Mouse (Mus musculus) heart, postnatal 36 days (tissue): ENCODE measurements at regions not wholly inside any gene's neighbourhood (a gene's known extent, or its start where the extent isn't known, plus 50 kb on each side); places are given as distances from the start of the nearest gene placed in this dataset.
"Not testable (repeated sequence)": the region's sequence is repeated elsewhere in the genome, so short reads cannot be mapped to it uniquely, and the experiment has no call there.

Experiments used
- DNase-seq, 2 experiments: peaks; one replicate each; pipeline ENCODE4 v3.0.0; 2021 to 2022
- intact Hi-C: fragments of 180-260 bp; cut with DNase I; formaldehyde crosslinking; loops from one replicate; pipeline ENCODE4 v1.15.1; 2025

DNA sequence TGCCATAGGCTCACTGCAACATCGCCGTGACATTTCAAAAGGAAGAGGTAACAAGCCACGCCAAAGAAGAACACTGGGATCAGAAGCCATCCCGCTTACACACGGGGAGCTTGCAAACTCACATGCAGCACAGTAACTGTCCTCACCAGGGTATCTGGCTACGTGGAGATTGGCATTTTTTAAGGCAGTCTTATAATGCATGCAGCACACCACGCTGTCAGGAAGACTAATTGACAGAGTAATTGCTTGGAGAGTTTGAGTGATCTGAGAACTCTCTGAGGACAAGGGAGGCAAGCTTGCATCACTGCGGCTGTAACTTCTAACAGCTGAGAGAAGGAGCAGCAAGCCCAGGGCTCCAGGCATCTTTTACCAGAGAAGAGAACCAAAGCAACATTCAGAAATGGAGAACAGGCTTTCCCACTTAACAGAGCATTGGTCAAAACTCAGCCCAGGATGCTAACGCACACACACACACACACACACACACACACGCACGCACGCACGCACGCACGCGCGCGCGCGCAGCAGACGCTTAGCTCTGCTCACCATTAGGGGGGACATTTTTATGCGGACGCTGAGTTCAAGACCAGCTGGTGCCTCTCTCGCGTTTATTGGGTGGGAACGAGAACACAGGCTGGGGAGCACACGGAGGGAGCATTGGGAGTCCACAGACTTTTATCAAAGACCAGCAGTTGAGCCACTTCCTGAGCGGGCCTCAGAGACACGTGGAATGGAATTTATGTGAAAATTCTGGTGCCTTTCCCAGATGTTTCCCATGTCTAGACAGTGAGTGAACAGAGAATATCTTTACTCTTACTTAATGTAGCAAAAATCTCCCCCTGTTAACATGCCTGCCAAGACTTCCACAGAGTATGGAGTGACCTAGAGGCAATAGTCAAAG, 66.6 kb downstream of the 1700129C05Rik start:
- intact Hi-C loops, result no loop called here
- peak in 1 of 2 experiments; percentile 14 for DNase-seq

GRCm38 (mm10) chr14:59072323-59073039, 70.2 kb downstream of the 1700129C05Rik start:
- intact Hi-C loops, result no loop called here
- no peak for DNase-seq

DNA sequence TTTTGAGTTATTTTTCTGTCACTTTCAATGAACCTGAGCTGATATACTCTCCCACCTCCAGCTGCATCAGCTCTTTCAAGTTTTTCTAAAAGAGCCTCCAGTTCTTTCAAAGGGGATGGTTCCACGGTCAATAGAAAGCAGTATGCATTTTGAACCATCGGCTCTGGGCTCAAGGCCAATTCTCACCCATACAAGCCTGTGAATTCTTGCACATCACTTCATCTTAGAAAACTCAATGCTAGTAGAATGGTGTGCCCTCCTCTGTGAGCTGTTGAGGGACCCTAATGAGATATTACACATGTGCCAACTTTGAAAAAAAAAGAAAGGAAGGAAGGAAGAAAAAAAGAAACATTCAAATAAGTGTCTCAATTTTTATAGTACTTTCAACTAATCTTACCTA, 72.6 kb downstream of the 1700129C05Rik start:
- intact Hi-C loops, result no loop called here
- no peak for DNase-seq

DNA sequence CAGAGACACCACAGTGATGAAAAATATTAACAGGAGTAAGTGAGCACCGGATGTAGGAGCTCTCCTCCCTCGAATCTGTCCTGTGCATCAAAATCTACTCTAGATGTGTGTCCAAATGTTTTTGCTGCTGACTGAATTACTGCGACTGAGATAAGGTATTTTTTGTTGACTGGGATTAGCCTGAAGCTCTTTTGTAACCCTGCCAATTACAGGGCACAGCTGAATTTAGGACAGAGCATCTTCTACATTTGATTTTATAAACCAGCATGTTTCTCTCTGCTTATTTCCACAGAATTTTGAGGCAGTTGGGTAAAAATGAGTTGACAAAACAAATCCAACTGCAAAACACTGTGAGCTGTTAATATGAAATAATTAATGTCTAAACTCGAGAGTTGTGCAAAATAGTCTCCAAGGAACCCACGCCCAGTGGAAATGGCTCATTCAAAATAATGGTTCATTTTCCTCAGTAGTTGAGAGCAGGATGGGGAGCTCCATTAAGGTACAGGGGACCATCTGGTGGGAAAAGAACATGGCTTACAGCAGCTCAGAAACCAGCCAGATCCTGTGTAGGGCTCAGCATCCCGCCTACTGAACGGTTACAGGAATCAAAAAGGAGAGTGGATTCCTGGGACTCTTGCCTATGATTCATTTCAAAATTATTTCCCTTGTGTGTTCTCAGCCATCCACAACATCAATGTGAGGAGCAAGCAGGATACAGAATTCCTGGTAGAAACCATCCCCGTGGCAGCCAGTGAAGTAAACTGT, 76.1 kb downstream of the 1700129C05Rik start:
- intact Hi-C loops, result no loop called here

DNA sequence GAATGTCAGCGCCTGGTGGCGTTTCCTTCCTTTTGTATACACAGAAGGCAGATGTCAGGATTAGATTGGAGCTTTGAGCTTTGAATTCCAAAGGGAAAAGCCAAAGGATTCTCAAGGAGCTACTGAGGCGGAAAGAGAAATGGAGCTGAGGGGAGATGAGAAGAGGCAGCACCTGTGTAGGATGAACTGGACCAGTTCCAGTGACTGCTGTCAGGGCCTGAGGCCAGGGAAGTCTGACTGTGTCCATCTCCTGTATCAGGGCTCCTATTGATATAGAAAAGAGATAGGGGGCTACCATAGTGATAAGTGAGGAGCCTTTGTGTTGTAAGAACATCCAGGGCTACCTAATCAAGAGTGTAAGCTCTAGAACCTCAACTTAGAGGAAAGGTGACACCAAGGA, 79.5 kb downstream of the 1700129C05Rik start:
- DNase-seq, result no peak
- intact Hi-C loops, result no loop called here

More for the DNA sequence above, 76.1 kb downstream of the 1700129C05Rik start:
- peak in 1 of 2 experiments; percentile 15 for DNase-seq

- intact Hi-C loops, result no loop called here
- no peak for DNase-seq
Measured at GRCm38 (mm10) chr14:59056832-59057231, 85.9 kb downstream of the 1700129C05Rik start.

DNA sequence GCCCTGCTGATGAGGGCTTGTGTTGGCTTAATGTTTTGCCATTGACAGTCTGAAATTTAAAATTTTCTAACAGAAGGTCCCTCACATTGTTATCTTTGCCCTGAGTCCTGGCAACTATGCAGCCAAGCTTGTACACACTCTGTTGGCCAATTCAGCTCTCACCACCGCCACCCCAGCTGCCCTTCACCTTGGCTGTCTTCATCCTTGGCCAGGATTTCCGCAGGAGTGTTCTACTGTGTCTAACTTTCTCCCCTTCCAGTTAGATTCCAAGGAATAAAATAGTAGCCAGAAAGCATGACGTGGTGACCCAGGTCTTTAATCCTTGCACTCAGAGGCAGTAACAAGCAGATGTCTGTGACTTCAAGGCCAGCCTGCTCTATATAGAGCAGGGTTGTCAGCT, 87.4 kb downstream of the 1700129C05Rik start:
- DNase-seq, result no peak
- intact Hi-C loops, result no loop called here

DNA sequence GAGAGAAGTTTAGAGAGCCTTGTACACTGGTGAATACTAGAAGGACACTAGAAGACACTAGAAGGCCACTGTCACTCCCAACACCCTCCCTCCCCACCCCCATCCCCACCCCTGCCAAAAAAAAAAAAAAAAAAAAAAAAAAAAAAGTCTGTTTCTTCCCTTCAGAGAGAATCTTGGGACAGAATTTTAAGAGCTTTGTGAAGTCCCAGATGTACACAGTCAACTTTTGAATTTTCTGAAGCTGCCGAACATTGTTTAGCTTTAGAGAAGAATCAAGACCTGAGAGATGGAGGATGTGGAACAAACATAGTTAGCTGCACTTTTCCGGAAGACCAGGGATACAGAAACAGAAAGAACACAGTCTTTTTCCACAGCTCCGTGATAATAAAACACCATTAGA, 90.3 kb downstream of the 1700129C05Rik start:
- intact Hi-C loops, result no loop called here
- no peak for DNase-seq

DNA sequence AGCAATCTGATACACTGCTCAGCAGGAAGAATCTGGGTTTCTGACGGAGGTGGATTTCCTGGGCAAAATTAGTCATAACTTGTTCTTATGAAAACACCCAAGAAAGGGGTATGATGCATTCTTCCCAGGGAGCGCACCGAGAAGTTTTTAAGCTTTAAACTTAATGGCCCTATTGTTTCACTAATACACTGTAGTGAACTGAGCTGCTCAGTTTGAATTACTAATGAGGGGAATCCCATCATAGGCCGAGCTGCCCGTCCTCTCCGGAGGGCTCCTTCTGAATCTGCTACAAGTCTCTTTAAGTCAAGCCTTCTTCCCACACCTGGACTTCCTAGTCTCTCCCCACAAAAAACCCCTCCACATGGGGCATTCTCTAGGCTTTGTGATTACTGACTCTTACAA, 91.2 kb downstream of the 1700129C05Rik start:
- DNase-seq, result no peak
- intact Hi-C loops, result no loop called here

DNA sequence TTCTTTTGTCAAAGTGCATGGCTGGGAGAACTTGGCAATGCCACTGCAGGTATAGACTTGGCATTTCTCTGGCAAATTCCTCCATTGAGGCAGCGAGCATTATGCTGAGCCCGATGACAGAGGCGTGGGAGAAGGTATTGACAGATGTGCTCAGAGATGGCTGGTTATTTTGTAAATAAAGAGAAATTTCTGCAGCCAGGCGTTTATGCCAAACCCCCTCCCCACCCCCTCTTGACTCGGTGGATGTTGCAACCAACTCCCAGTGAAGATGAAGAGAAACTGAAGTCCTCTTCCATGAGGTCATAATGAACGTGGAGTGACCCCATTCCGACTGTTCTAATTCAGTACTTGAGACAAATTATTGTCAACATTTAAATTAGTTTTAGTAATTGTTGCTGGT, 97.0 kb downstream of the 1700129C05Rik start:
- intact Hi-C loops, result no loop called here
- peak in 1 of 2 experiments; percentile 17 for DNase-seq

GRCm38 (mm10) chr14:59045235-59045634, 97.5 kb downstream of the 1700129C05Rik start:
- peak in 1 of 2 experiments; percentile 22 for DNase-seq
- intact Hi-C loops, result no loop called here

DNA sequence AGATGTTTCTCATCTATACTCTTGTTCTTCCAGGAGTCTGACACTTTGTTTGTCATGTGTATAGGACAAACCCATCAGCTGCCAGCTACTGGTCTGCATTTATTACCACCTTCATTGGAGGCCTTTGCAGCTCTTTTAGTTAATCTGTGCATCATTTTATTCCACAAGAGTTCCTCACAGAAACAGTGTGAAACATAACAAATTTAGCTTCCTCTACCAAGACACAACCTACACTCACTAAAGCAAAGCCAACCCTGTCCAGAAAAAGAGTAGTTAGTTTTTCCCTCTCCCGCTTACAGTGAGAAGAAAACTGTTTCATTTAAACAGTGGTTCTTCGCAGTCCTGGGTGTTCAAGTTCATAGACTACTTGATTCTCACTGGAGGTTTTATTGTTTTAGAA, 100.5 kb downstream of the 1700129C05Rik start:
- DNase-seq, result no peak
- intact Hi-C loops, result no loop called here

- peak in 1 of 2 experiments; percentile 3 for DNase-seq
- intact Hi-C loops, result not testable (repeated sequence)
Measured at GRCm38 (mm10) chr14:59025757-59026156, 116.9 kb downstream of the 1700129C05Rik start.

GRCm38 (mm10) chr14:59009534-59009933, 133.2 kb downstream of the 1700129C05Rik start:
- DNase-seq, result no peak
- intact Hi-C loops, result no loop called here

GRCm38 (mm10) chr14:58999106-58999778, 143.5 kb downstream of the 1700129C05Rik start:
- intact Hi-C loops, result no loop called here
- DNase-seq, result no peak

GRCm38 (mm10) chr14:58994994-58995393, 147.7 kb downstream of the 1700129C05Rik start:
- intact Hi-C loops, result no loop called here
- DNase-seq, result no peak

DNA sequence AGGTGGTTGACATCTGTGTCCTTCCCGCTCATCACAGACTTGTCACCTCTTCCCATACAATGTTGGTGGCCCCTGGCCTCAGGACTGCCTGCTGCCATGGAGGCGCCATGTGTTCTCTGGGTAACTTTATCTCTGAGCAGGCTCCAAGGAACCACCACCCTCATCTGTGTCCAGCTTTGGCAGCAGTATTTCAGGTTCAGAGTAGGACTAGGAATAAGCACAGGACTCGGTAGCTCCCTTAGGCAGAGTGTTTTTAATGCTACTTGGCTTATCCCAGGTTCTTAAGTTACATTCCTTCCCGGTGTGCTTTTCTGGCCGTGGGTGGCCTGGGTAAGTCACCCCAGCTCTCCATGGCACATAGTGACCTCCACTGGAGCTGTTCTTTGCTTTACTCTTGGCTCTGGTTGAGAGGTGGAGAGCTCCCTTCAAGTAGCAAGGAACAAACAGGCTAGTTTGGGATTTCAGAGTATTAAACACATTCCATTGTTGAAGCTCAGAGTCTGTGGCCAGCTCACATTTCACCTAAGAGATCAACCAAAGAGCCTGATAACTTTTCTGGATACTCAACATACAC, 153.0 kb downstream of the 1700129C05Rik start:
- intact Hi-C loops, result no loop called here
- no peak for DNase-seq

DNA sequence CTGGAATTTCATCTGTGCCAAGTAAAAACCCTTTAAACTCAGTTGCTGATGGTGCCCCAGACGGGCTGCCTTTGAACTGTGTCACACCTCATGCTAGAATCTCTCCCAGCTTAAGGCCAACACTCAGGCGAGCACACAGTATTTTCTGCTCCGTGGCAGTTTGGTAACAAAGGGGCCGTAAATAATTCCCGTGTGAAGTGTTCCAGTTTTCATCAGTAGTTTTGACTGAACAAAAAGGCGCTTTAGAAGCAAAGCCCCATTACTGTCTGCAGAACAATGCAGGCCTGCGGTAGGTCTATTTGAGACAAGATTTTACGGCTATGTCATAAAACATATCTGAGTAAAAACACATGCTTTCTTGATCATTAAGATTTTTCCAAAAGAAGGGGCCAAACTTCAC, 155.0 kb downstream of the 1700129C05Rik start:
- intact Hi-C loops, result no loop called here
- DNase-seq, result no peak

GRCm38 (mm10) chr14:58985838-58986237, 156.9 kb downstream of the 1700129C05Rik start:
- intact Hi-C loops, result no loop called here
- DNase-seq, result no peak

DNA sequence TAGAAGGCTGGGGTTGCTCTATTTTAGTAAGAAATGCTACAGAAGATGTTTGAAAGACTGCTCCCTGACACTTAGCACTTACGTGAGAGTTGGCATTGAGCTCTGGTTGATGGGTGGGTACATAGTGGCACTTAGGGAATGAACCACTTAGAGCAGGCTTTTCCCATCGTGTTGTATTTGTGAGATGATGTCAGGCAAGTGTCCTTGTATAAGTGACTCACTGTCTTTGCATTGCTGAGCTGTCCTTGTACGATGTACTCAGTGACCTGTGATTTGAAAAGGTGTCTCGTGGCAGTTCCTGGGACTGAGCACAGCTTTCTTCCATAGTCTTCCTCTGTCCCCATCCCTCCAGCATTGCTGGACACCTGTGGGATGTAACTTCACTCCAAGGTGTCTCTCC, 165.9 kb downstream of the 1700129C05Rik start:
- intact Hi-C loops, result no loop called here
- DNase-seq, result no peak
